Mouse (Mus musculus) MEL (cell line): ENCODE data around the gene Mlycd.

Experiments
- E2F4 ChIP-seq: IDR thresholded peaks from 2 replicates; pipeline ENCODE4 v1.6.1; 2011; ENCODE audit warnings: low read depth, low read length, improper control_type of control experiment, borderline replicate concordance
- EP300 ChIP-seq, 2 experiments: IDR thresholded peaks; 2 replicates each; pipeline ENCODE4 v1.6.1; 2011; ENCODE audit warnings: improper control_type of control experiment in 2 of 2, low read length in 2 of 2, low read depth in 1 of 2, mild to moderate bottlenecking in 1 of 2
- MAX ChIP-seq: IDR thresholded peaks from 2 replicates; pipeline ENCODE4 v1.6.1; 2011; ENCODE audit warnings: low read length, improper control_type of control experiment
- MAZ ChIP-seq: IDR thresholded peaks from 2 replicates; pipeline ENCODE4 v1.6.1; 2012; ENCODE audit warnings: low read depth, mild to moderate bottlenecking, inconsistent platforms, low read length, improper control_type of control experiment
- NELFE ChIP-seq: IDR thresholded peaks from 2 replicates; pipeline ENCODE4 v1.6.1; 2011; ENCODE audit warnings: low read depth, low read length, improper control_type of control experiment
- POLR2A ChIP-seq, 2 experiments: IDR thresholded peaks; 2 replicates each; pipeline ENCODE4 v1.6.1; 2011 to 2012; ENCODE audit warnings: low read length in 2 of 2, mild to moderate bottlenecking in 2 of 2, control low read depth in 1 of 2, improper control_type of control experiment in 1 of 2, low read depth in 1 of 2, moderate library complexity in 1 of 2; ENCODE audit not compliant: control insufficient read depth in 1 of 2, insufficient read depth in 1 of 2, poor library complexity in 1 of 2
- TAL1 ChIP-seq: IDR thresholded peaks from 2 replicates; pipeline ENCODE4 v1.6.1; 2012; ENCODE audit warnings: mild to moderate bottlenecking, inconsistent platforms, low read length, moderate library complexity, mixed read lengths

GRCm38 (mm10) chr8:119435527-119435926, 40.8 kb downstream of the Mlycd start:
- TF ChIP-seq E2F4 (no peak), MAZ (no peak), MAX (no peak), POLR2A (IDR thresholded peaks at IDR 0.05; ENCODE audit: control insufficient read depth in 1 of 2, insufficient read depth in 1 of 2, low read depth in 1 of 2, low read length in 2 of 2, poor library complexity in 1 of 2) (no peak), EP300 (IDR thresholded peaks at IDR 0.05; ENCODE audit: low read depth in 1 of 2, low read length in 2 of 2) (no peak), TAL1 (no peak), NELFE (no peak)
